Mouse (Mus musculus): ENCODE measurements around the gene Aasdh.

DNA sequence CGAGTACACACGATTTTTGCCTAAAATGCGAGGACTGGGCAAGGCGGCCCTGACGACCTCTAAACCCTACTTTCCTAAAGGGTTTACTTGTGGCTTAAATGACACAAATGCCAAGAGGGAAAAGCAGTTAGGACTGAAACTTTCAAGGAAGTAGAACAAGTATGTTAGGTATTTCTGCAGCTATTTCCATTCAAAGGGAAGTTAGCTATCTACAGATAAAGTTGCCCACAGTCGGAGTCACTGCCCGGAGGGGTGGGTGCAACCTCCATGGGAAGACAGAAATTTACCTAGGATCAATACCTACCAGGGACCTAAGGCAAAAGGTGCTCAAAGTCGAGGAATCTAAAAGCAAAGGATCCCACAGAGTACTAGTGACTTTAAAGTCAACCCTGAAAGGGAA is 34.4 kb upstream of the Aasdh start:
- TF ChIP-seq UBTF (IDR thresholded peaks at IDR 0.05; ENCODE audit: borderline replicate concordance, insufficient read depth, low read depth, low read length) (no peak), GABPA (IDR thresholded peaks at IDR 0.05; ENCODE audit: low read depth, low read length) (no peak), USF1 (IDR thresholded peaks at IDR 0.05; ENCODE audit: low read depth, low read length) (no peak), CTCF (IDR thresholded peaks at IDR 0.05 in 2 of 3, conservative IDR thresholded peaks at IDR 0.05 in 1 of 3; ENCODE audit: control insufficient read depth in 1 of 3, insufficient read depth in 1 of 3, low read depth in 2 of 3, low read length in 3 of 3, poor library complexity in 1 of 3, severe bottlenecking in 1 of 3) (no peak), GATA1 (IDR thresholded peaks at IDR 0.05; ENCODE audit: low read depth, low read length) (peak; percentile 59; the same call in 1 of the 2 replicates), POLR2A (IDR thresholded peaks at IDR 0.05; ENCODE audit: control insufficient read depth in 1 of 2, insufficient read depth in 1 of 2, low read depth in 1 of 2, low read length in 2 of 2, poor library complexity in 1 of 2) (no peak), BHLHE40 (IDR thresholded peaks at IDR 0.05; ENCODE audit: borderline replicate concordance, low read depth, low read length) (no peak), MYC (IDR thresholded peaks at IDR 0.05; ENCODE audit: low read depth, low read length) (no peak), JUND (IDR thresholded peaks at IDR 0.05; ENCODE audit: low read depth, low read length) (no peak), RAD21 (IDR thresholded peaks at IDR 0.05; ENCODE audit: low read depth, low read length) (no peak), TAL1 (IDR thresholded peaks at IDR 0.05; ENCODE audit: low read length) (no peak), MAFK (IDR thresholded peaks at IDR 0.05; ENCODE audit: borderline replicate concordance, low read depth, low read length) (no peak), SIN3A (IDR thresholded peaks at IDR 0.05; ENCODE audit: low read length) (no peak)

Data from MEL (cell line).